Mouse (Mus musculus) olfactory bulb, adult 2 months (tissue): ENCODE results near the gene Zfp663.

Experiments
- CTCF ChIP-seq: fragments of 200-500 bp; IDR thresholded peaks from 2 replicates; pipeline ENCODE4 v1.5.1; 2012; ENCODE audit warnings: low read depth, mild to moderate bottlenecking, low read length, moderate library complexity; ENCODE audit not compliant: insufficient read depth
- POLR2A ChIP-seq: fragments of 200-500 bp; IDR thresholded peaks from 2 replicates; pipeline ENCODE4 v1.6.1; 2012; ENCODE audit warnings: mild to moderate bottlenecking, low read depth, low read length, moderate library complexity; ENCODE audit not compliant: insufficient read depth

GRCm38 (mm10) chr2:165303354-165304012, 65.0 kb downstream of the Zfp663 start:
- no peak for TF ChIP-seq CTCF
- TF ChIP-seq POLR2A, result no peak
